Comparison of ENCODE assay signal across 8 mouse cellular contexts in the genomic region with DNA sequence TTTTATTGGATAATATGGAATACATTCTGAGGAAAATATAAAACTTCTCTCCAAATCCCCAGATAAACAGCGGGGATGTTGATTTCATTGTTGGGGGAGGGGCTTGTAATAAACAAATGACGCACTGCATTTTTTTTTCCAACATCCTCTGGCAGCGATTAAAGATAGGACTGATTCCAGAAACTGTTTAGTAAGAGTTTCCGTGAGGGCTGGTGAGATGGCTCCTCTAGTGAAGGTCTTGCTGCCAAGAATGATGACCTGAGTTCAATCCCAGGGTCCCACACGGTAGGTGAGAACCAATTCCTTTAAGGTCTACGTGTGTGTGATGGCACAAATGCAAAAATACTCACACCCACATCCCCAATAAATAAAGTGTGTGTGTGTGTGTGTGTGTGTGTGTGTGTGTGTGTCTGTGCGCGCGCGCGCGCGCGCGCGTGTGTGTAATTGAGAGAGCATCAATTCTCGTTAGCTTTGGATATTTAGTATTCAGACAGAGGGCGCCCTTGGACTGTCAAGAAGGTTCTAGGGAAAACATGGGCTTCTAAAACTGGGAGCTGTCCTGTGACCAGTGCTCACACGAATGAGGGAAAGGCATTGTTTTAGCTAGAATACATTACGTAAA. TPM values are rescaled to one million over a fixed set of nuclear protein-coding genes. Genes with fewer than 3 reads are reported as not detected.
DNase-seq lines count a peak whose midpoint lies in the region; ATAC-seq and TF ChIP-seq lines count a peak whose summit lies in the region.
"Had no signal": no experiment of that assay in that cellular context is flagged by ENCODE, and none has a peak within 500 bp of the region (broad histone marks: within the 10 kb centered on the region; RNA-seq: fewer than 3 reads in every experiment).

No protein-coding gene starts in this region.

- DNase-seq in ES-E14 (ENCODE audit: low read depth, low spot score) (peak; percentile 70), liver (peak; percentile 50)
- DNase-seq in adrenal gland, postnatal 36 days: peak; percentile 45 to 57
- peak; percentile 95 for DNase-seq in kidney, postnatal 0 days (ENCODE audit: low spot score)

- H3K27me3 ChIP-seq in embryonic facial prominence, embryonic 13.5 days: no peaks in the 10 kb centered on the region
- H3K27me3 ChIP-seq in heart, embryonic 14.5 days (ENCODE audit: control insufficient read depth, insufficient read depth, low read length): no peaks in the 10 kb centered on the region
- no peaks in the 10 kb centered on the region for H3K27me3 ChIP-seq in kidney, postnatal 0 days (ENCODE audit: insufficient read depth, low read length)

- no peak overlapping the region for H3K27ac ChIP-seq in ES-E14 (ENCODE audit: insufficient read depth, low read depth, low read length, poor library complexity, severe bottlenecking)
- no peak overlapping the region for H3K27ac ChIP-seq in embryonic facial prominence, embryonic 13.5 days
- no peak overlapping the region for H3K27ac ChIP-seq in heart, embryonic 14.5 days (replicated peaks in 1 of 2; ENCODE audit: control insufficient read depth in 1 of 2, insufficient read depth in 1 of 2, low read depth in 2 of 2, low read length in 2 of 2)
- H3K27ac ChIP-seq in kidney, postnatal 0 days: no peak overlapping the region
- no peak overlapping the region for H3K27ac ChIP-seq in olfactory bulb, adult 2 months (ENCODE audit: insufficient read depth, low read depth, low read length)
- H3K27ac ChIP-seq: macrophage had no signal

- H3K4me1 ChIP-seq in ES-E14 (ENCODE audit: control insufficient read depth in 2 of 2, insufficient read depth in 2 of 2, low read length in 2 of 2, poor library complexity in 1 of 2): no peaks in the 10 kb centered on the region; a peak in 1 of 4 replicates
- no peaks in the 10 kb centered on the region for H3K4me1 ChIP-seq in embryonic facial prominence, embryonic 13.5 days
- no peaks in the 10 kb centered on the region for H3K4me1 ChIP-seq in heart, embryonic 14.5 days (ENCODE audit: control insufficient read depth in 2 of 2, insufficient read depth in 2 of 2, low read length in 2 of 2)
- no peaks in the 10 kb centered on the region for H3K4me1 ChIP-seq in kidney, postnatal 0 days (replicated peaks; ENCODE audit: insufficient read depth, low read length)
- H3K4me1 ChIP-seq in olfactory bulb, adult 2 months (ENCODE audit: control insufficient read depth, insufficient read depth, low read length): no peaks in the 10 kb centered on the region

- 33% methylated on average over 20 of the region's 20 CpGs for WGBS in embryonic facial prominence, embryonic 13.5 days
- WGBS in heart, embryonic 14.5 days: 26% methylated on average over 20 of the region's 20 CpGs
- 36% methylated on average over 20 of the region's 20 CpGs for WGBS in kidney, postnatal 0 days
- 14% methylated on average over 20 of the region's 20 CpGs for WGBS in olfactory bulb, adult 2 months

- TF ChIP-seq CTCF in kidney, postnatal 0 days (IDR thresholded peaks at IDR 0.05; ENCODE audit: low read depth): peak; percentile 81
- TF ChIP-seq CTCF in olfactory bulb, adult 2 months (IDR thresholded peaks at IDR 0.05; ENCODE audit: insufficient read depth, low read depth, low read length): no peak

- H3K36me3 ChIP-seq in ES-E14 (ENCODE audit: control insufficient read depth, insufficient read depth, low read length, poor library complexity, severe bottlenecking): no peaks in the 10 kb centered on the region
- H3K36me3 ChIP-seq in embryonic facial prominence, embryonic 13.5 days: no peaks in the 10 kb centered on the region
- no peaks in the 10 kb centered on the region for H3K36me3 ChIP-seq in heart, embryonic 14.5 days (ENCODE audit: control insufficient read depth, insufficient read depth, low read length)
- H3K36me3 ChIP-seq in kidney, postnatal 0 days (ENCODE audit: insufficient read depth, low read length): no peaks in the 10 kb centered on the region

- in situ Hi-C loops in ES-E14 (cut with MboI; ENCODE audit: low sequenced_read_pairs in 2 of 2, unreplicated experiment in 2 of 2): no loop called here

- no peak overlapping the region for H3K9ac ChIP-seq in ES-E14 (ENCODE audit: insufficient read depth, low read depth, low read length, poor library complexity, severe bottlenecking)
- H3K9ac ChIP-seq in embryonic facial prominence, embryonic 13.5 days: 0 out of 2 replicates have a peak overlapping the region, but pooled peaks have one; percentile 17
- H3K9ac ChIP-seq in heart, embryonic 14.5 days (ENCODE audit: low read length): no peak overlapping the region
- H3K9ac ChIP-seq in kidney, postnatal 0 days (ENCODE audit: low read depth, low read length): no peak overlapping the region

- H3K4me3 ChIP-seq in ES-E14 (ENCODE audit: insufficient read depth in 1 of 2, low read depth in 1 of 2, low read length in 2 of 2, poor library complexity in 1 of 2, severe bottlenecking in 1 of 2): 0 out of 4 replicates have a peak overlapping the region, but pooled peaks of 1 of the 2 experiments have one; percentile 0
- peak overlapping the region; percentile 30 for H3K4me3 ChIP-seq in embryonic facial prominence, embryonic 13.5 days
- H3K4me3 ChIP-seq in heart, embryonic 14.5 days (ENCODE audit: control insufficient read depth in 1 of 2, insufficient read depth in 1 of 2, low read depth in 1 of 2, low read length in 2 of 2): peak overlapping the region in 1 of 2 experiments; percentile 9; a peak in 1 of 4 replicates
- H3K4me3 ChIP-seq in kidney, postnatal 0 days (replicated peaks; ENCODE audit: low read depth, low read length): no peak overlapping the region
- peak overlapping the region; percentile 17 for H3K4me3 ChIP-seq in olfactory bulb, adult 2 months (ENCODE audit: insufficient read depth, low read depth, low read length)

- H3K4me2 ChIP-seq in embryonic facial prominence, embryonic 13.5 days: peak overlapping the region; percentile 51
- peak overlapping the region; percentile 48 for H3K4me2 ChIP-seq in heart, embryonic 14.5 days (ENCODE audit: low read length)
- peak overlapping the region; percentile 40 for H3K4me2 ChIP-seq in kidney, postnatal 0 days (ENCODE audit: low read length)

- TF ChIP-seq POLR2A in olfactory bulb, adult 2 months (IDR thresholded peaks at IDR 0.05; ENCODE audit: insufficient read depth, low read depth, low read length): no peak

- ATAC-seq in embryonic facial prominence, embryonic 13.5 days (ENCODE audit: insufficient number of reproducible peaks, insufficient read depth, low FRiP score, low TSS enrichment, low read depth): no peak
- no peak for ATAC-seq in heart, embryonic 14.5 days (ENCODE audit: insufficient number of reproducible peaks, insufficient read depth, low FRiP score, low read depth)
- ATAC-seq in kidney, postnatal 0 days (replicated peaks; ENCODE audit: low FRiP score, low read depth): peak; percentile 49; the same call in 1 of the 2 replicates

- H3K9me3 ChIP-seq in ES-E14 (ENCODE audit: control insufficient read depth, insufficient read depth, low read depth, low read length): no peaks in the 10 kb centered on the region
- H3K9me3 ChIP-seq in embryonic facial prominence, embryonic 13.5 days: no peaks in the 10 kb centered on the region
- H3K9me3 ChIP-seq in heart, embryonic 14.5 days (ENCODE audit: control insufficient read depth, low read length): no peaks in the 10 kb centered on the region
- no peaks in the 10 kb centered on the region for H3K9me3 ChIP-seq in kidney, postnatal 0 days (replicated peaks; ENCODE audit: low read length)

TF ChIP-seq in ES-E14, 5 proteins besides CTCF, POLR2A, EP300 and RAD21:
- TF ChIP-seq MAFK (IDR thresholded peaks at IDR 0.05; ENCODE audit: insufficient read depth, low read depth, low read length) (no peak), CHD2 (IDR thresholded peaks at IDR 0.05; ENCODE audit: low read depth, low read length) (no peak), ZNF384 (IDR thresholded peaks at IDR 0.05; ENCODE audit: low read depth, low read length) (no peak), HCFC1 (IDR thresholded peaks at IDR 0.05; ENCODE audit: borderline replicate concordance, insufficient read depth, low read length) (no peak), ZC3H11A (IDR thresholded peaks at IDR 0.05; ENCODE audit: borderline replicate concordance, low read depth, low read length) (peak; percentile 66; the same call in 1 of the 2 replicates)

RNA-seq across cellular contexts. Expression of gene Vps45, which starts 7.6 kb away (rescaled TPM):
- 9.9 and 11.9 TPM in 2 replicates for total RNA-seq in ES-E14 (2012; rRNA removed)
- 10 to 100 TPM; 30.6 to 34.7 TPM for total RNA-seq in adrenal gland, postnatal 36 days (2021)
- 41.1 and 55.4 TPM in 2 replicates for polyA plus RNA-seq in embryonic facial prominence, embryonic 13.5 days (2015; fragmentation: Nextera tagmentation; extraction: Ambion mirVana)
- 22.8 and 24.4 TPM in 2 replicates for polyA plus RNA-seq in heart, embryonic 14.5 days (2014; fragmentation: Nextera tagmentation; extraction: Ambion mirVana)
- polyA plus RNA-seq in kidney, postnatal 0 days (2015; fragmentation: Nextera tagmentation; extraction: Ambion mirVana): 38.1 and 41.9 TPM in 2 replicates
- not detected in 2 replicates for polyA plus RNA-seq in olfactory bulb, adult 2 months (2012; ENCODE audit: insufficient read depth, insufficient read length, low replicate concordance, missing spikeins)

RNA-seq across cellular contexts. Expression of gene Otud7b, which starts 38.5 kb away (rescaled TPM):
- total RNA-seq in ES-E14 (2012; rRNA removed): 17.6 and 23.2 TPM in 2 replicates
- total RNA-seq in adrenal gland, postnatal 36 days (2021): 10 to 100 TPM; 34.5 to 39.3 TPM
- 20.8 and 23.8 TPM in 2 replicates for polyA plus RNA-seq in embryonic facial prominence, embryonic 13.5 days (2015; fragmentation: Nextera tagmentation; extraction: Ambion mirVana)
- 12.6 and 16.2 TPM in 2 replicates for polyA plus RNA-seq in heart, embryonic 14.5 days (2014; fragmentation: Nextera tagmentation; extraction: Ambion mirVana)
- 20.7 and 21.8 TPM in 2 replicates for polyA plus RNA-seq in kidney, postnatal 0 days (2015; fragmentation: Nextera tagmentation; extraction: Ambion mirVana)
- not detected in 2 replicates for polyA plus RNA-seq in olfactory bulb, adult 2 months (2012; ENCODE audit: insufficient read depth, insufficient read length, low replicate concordance, missing spikeins)

Comparison
In these comparisons a context has a peak if more than half of its experiments do, and no peak if none do; other contexts are left out.
1. RNA of gene Vps45, which starts 7.6 kb away (polyA plus RNA-seq): 38.1 to 41.9 TPM in kidney, postnatal 0 days, 41.1 to 55.4 TPM in embryonic facial prominence, embryonic 13.5 days and 22.8 to 24.4 TPM in heart, embryonic 14.5 days; not detected in olfactory bulb, adult 2 months; every median in the first group is over 10 times any median in the second.
2. RNA of gene Otud7b, which starts 38.5 kb away (polyA plus RNA-seq): 20.8 to 23.8 TPM in embryonic facial prominence, embryonic 13.5 days, 20.7 to 21.8 TPM in kidney, postnatal 0 days and 12.6 to 16.2 TPM in heart, embryonic 14.5 days; not detected in olfactory bulb, adult 2 months; every median in the first group is over 10 times any median in the second.
3. Peak in every context shown above with its lines, with median percentiles within 50 percentile points of each other: DNase-seq and H3K4me2 ChIP-seq.